Mouse (Mus musculus): ENCODE results near the gene Ppp1r1a. TPM values are rescaled to one million over a fixed set of nuclear protein-coding genes. Genes with fewer than 3 reads are reported as not detected.

Gene Ppp1r1a
- 0.03 and 0.05 TPM in 2 replicates for polyA plus RNA-seq (2012; rRNA removed)

DNA sequence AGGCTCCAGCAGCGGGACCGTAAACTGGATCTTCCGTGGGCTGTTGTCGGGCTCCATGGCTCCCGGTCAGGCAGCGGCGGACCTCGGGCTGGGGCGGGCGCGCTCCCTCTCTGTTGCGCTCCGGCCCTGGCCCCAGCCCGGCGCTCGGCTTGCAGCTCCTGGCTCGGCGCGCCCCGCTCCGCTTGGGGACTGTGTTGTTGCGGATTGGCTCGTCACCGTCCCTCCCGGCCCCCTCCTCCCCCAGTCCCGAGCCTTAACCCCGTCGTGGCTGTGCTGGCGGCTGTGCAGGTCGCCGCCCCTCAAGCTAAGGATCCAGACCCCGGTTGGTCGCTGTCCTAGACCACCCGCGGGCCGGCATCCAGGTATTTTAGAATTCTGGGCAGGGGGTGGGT lies at the start of gene Ppp1r1a:
Gene Ppp1r1a, minus strand, starts transcription at position 182 of the 392 bp plus-strand sequence.

DNA sequence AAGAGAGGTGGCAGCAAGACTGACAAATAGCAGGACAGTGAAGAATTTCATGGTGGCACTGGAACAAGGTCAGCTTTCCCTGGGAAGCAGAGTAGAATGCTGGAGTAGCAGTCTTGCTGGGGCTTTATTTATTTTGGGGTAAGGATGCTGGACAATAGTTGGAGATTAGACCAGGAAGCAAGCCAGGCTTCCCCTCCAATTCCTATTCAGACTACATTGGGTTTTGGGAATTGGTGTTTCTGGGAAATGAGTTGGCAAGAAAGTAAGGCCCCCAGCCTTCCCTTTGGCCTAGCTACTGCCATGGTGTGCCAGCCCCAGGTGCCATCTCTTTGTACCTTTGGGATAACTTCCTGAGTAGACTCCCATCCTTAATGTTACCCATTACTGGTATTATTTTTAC lies 27.2 kb upstream of the Ppp1r1a start, which contains the start of gene Glycam1:
Gene Glycam1, minus strand, starts transcription at position 101 of the 400 bp plus-strand sequence.

DNA sequence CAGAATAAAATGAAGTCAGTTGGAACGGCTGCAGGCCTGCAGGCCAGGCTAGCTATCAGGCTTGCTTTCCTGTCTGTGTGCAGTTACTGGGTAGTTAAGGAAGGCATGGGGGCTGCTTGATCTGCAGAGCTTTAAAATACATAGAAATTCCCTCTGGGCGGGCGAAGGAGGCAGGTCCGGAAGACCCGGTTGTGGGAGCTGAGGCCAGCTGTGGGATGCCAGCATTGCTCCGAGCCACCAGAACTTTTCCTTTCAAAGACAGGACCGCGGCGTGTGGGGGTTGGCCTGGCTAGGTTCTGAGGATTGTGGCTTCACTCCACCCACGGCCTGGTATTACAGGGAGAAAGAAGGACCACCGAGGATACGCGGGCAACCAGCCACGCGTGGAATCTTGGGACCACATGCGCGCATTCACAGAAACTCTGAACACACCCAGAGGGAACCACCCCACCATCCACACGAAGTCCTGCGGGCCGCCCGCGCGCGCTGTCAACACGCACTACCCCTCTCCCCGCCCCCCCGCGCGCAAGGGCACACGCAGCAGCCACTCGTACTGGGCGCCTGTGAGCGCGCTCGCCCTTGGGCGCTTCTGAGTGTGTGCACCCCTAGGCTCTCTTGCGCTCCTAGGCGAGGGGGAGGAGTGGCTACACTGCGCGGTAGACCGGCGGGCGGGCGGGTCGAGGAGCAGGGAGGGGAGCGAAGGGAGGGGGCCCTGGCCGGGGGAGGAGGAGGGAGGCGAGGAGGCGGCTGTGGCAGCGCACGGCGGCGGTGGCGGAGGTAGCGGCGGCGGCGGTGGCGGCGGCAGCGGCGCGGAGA lies 35.2 kb downstream of the Ppp1r1a start, which contains the start of gene Pde1b:
Gene Pde1b, plus strand, starts transcription at position 600 of the 816 bp plus-strand sequence.

Other genes starting within 250 kb of the Ppp1r1a start
- 0.15 and 0.25 TPM in 2 replicates for gene Gpr84, start 227.4 kb downstream of the Ppp1r1a start, polyA plus RNA-seq (2012; rRNA removed)
- 3.9 and 5.4 TPM in 2 replicates for gene Zfp385a, start 197.9 kb downstream of the Ppp1r1a start, polyA plus RNA-seq (2012; rRNA removed)
- gene Itga5, start 171.2 kb downstream of the Ppp1r1a start, polyA plus RNA-seq (2012; rRNA removed), result 7.9 and 8.4 TPM in 2 replicates
- not detected in 2 replicates for gene Gtsf1, start 107.5 kb downstream of the Ppp1r1a start, polyA plus RNA-seq (2012; rRNA removed)
- gene Gtsf2, start 89.5 kb downstream of the Ppp1r1a start, polyA plus RNA-seq (2012; rRNA removed), result not detected in 2 replicates
- 5.0 and 6.7 TPM in 2 replicates for gene Nckap1l, start 84.2 kb downstream of the Ppp1r1a start, polyA plus RNA-seq (2012; rRNA removed)
- gene Pde1b, start 35.0 kb downstream of the Ppp1r1a start, polyA plus RNA-seq (2012; rRNA removed), result 0.86 and 0.98 TPM in 2 replicates
- not detected in 2 replicates for gene Glycam1, start 27.1 kb upstream of the Ppp1r1a start, polyA plus RNA-seq (2012; rRNA removed)
- not detected in 2 replicates for gene Mucl1, start 217.5 kb upstream of the Ppp1r1a start, polyA plus RNA-seq (2012; rRNA removed)

All from liver, embryonic 14 days (tissue).